Comparison of ENCODE assay signal across 8 mouse cellular contexts in genomic region chr5:143269363-143270150, GRCm38 (mm10). TPM values are rescaled to one million over a fixed set of nuclear protein-coding genes. Genes with fewer than 3 reads are reported as not detected.
DNase-seq lines count a peak whose midpoint lies in the region; ATAC-seq and TF ChIP-seq lines count a peak whose summit lies in the region.

Gene Zfp316 (minus strand): TSS chr5:143270022.

- ATAC-seq in hindbrain, embryonic 15.5 days (ENCODE audit: low FRiP score, low read depth) = peak; percentile 82

- H3K36me3 ChIP-seq in hindbrain, embryonic 15.5 days = no peaks in the 10 kb centered on the region

- H3K9ac ChIP-seq in hindbrain, embryonic 15.5 days = peak within 1 kb of the TSS; percentile 97

- peak; percentile 82 for DNase-seq in R1 (ENCODE audit: low read depth, low spot score)
- peak; percentile 85 to 91 for DNase-seq in cerebellum, postnatal 25 days
- peak; percentile 84 for DNase-seq in gastrocnemius, adult 2 months
- DNase-seq in left cerebral cortex, adult 18-20 months (ENCODE audit: low spot score in 2 of 2) = peak; percentile 73 to 74
- peak; percentile 76 to 81 for DNase-seq in lung, postnatal 4 days
- peak; percentile 61 for DNase-seq in retina, postnatal 7 days (ENCODE audit: low read depth, low spot score)
- DNase-seq in urinary bladder, postnatal 14 days (ENCODE audit: low spot score) = peak; percentile 69

- peaks cover 45% of the 10 kb centered on the region for H3K4me1 ChIP-seq in hindbrain, embryonic 15.5 days (replicated peaks)

- 0% methylated on average over 79 of the region's 79 CpGs for WGBS in hindbrain, embryonic 15.5 days

- H3K27me3 ChIP-seq in hindbrain, embryonic 15.5 days = no peaks in the 10 kb centered on the region

- peak within 1 kb of the TSS; percentile 95 for H3K4me3 ChIP-seq in gastrocnemius, adult 2 months
- peak within 1 kb of the TSS; percentile 94 for H3K4me3 ChIP-seq in hindbrain, embryonic 15.5 days

- H3K9me3 ChIP-seq in hindbrain, embryonic 15.5 days = no peaks in the 10 kb centered on the region

- no peak for TF ChIP-seq CTCF in gastrocnemius, adult 2 months (IDR thresholded peaks at IDR 0.05)

- intact Hi-C loops in gastrocnemius, adult 2 months (cut with DNase I) = loop anchor here (1.0 kb wide), 1 partner anchor 35 kb away; no protein-coding TSS in a partner anchor

- peak within 1 kb of the TSS; percentile 87 for H3K27ac ChIP-seq in gastrocnemius, adult 2 months
- peak within 1 kb of the TSS; percentile 89 for H3K27ac ChIP-seq in hindbrain, embryonic 15.5 days (replicated peaks)

- H3K4me2 ChIP-seq in hindbrain, embryonic 15.5 days = peak within 1 kb of the TSS; percentile 91

RNA-seq across cellular contexts. Expression of gene Zfp316, which starts in this region (rescaled TPM):
- total RNA-seq in gastrocnemius, adult 2 months (2021) = 1 to 10 TPM; 3.2 to 3.6 TPM
- polyA plus RNA-seq in hindbrain, embryonic 15.5 days (2015; fragmentation: Nextera tagmentation; extraction: Ambion mirVana) = 11.1 and 13.1 TPM in 2 replicates
- total RNA-seq in left cerebral cortex, adult 18-20 months (2021) = 10 to 100 TPM; 22.3 to 25.3 TPM

Comparison
In these comparisons a context has a peak if more than half of its experiments do, and no peak if none do; other contexts are left out.
1. Peak in every context shown above with its lines: DNase-seq, ATAC-seq, H3K4me3 ChIP-seq and H3K27ac ChIP-seq.
2. RNA of gene Zfp316 (total RNA-seq): 22.3 to 25.3 TPM in left cerebral cortex, adult 18-20 months; 3.2 to 3.6 TPM in gastrocnemius, adult 2 months; every median in the first group is over 4 times any median in the second.